Mouse (Mus musculus): ENCODE measurements around the gene Kdsr. TPM values are rescaled to one million over a fixed set of nuclear protein-coding genes. Genes with fewer than 3 reads are reported as not detected.

Kdsr gene
- total and polyA plus RNA-seq, 3 experiments: 3.3 to 6.3 (median 4.7) TPM

DNA sequence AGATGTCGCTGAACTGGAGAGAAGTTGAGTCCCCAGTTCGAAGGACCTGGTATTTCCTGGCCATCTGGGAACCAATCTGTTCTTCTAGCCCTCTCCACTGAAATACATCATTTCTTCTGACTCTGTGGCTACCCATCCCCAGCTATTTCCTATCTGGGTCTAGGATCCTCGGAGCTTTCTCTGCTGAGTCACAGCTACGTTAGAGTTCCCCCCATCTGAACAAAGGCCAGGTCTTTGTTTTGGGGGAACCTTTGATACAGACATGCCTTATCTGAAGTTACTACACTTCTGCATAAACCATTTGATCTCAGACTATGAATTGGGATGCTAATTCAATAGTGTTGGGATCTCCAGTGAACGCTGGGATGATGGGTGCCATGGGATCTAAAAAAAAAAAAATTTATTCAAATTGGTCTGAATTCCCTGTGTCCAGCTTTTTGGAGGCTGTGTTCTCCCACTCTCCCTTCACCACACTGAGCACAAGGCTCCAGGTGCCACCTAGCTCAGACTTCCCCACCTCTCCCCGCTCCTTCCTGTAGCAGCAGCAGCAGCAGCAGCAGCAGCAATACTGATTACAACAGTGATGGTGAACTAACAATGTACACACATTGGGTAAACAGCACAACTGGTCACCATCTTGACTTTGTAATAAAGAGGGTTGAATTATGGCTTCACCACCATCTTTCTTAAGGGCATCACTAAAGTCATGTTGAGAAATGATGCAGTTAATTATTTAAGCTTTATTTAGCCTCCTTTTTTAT is 10.8 kb downstream of the Kdsr start:
- dilution Hi-C loops (cut with MboI; ENCODE audit: extremely low pct_ligation_motif_present, extremely low pct_unique_long_range_greater_than_20kb, low sequenced_read_pairs) (no loop called here), in situ Hi-C loops (cut with MboI; ENCODE audit: low pct_ligation_motif_present, low pct_unique_long_range_greater_than_20kb, low sequenced_read_pairs) (loop anchor here (10.0 kb wide), 2 partner anchors 66 to 126 kb away; no protein-coding TSS in a partner anchor)
- no peak for DNase-seq (ENCODE audit: extremely low read depth)
- TF ChIP-seq ZKSCAN1 (IDR thresholded peaks at IDR 0.05; ENCODE audit: borderline replicate concordance, low read depth, low read length) (no peak), NELFE (IDR thresholded peaks at IDR 0.05; ENCODE audit: low read depth, low read length) (no peak), BHLHE40 (IDR thresholded peaks at IDR 0.05; ENCODE audit: low read depth, low read length) (no peak)
- Histone ChIP-seq H3K4me1 (ENCODE audit: control insufficient read depth in 1 of 2, insufficient read depth in 2 of 2) (peaks cover 0 to 4% of the 10 kb centered on the region in 2 experiments; a peak in 2 of 4 replicates), H3K27ac (ENCODE audit: insufficient read depth, low read depth) (no peak overlapping the region), H3K4me3 (replicated peaks in 1 of 3; ENCODE audit: low read depth in 2 of 3, low read length in 2 of 3, poor library complexity in 1 of 3) (no peak overlapping the region), H3K9me3 (replicated peaks; ENCODE audit: low read length) (no peaks in the 10 kb centered on the region), H3K79me2 (replicated peaks; ENCODE audit: control insufficient read depth, extremely low read depth, insufficient read depth, poor library complexity, severe bottlenecking) (no peaks in the 10 kb centered on the region; the same call in 1 of the 2 replicates), H3K9ac (ENCODE audit: insufficient read depth, low read depth) (no peak overlapping the region), H3K27me3 (replicated peaks) (no peaks in the 10 kb centered on the region), H3K36me3 (replicated peaks in 1 of 2; ENCODE audit: control insufficient read depth in 1 of 2, insufficient read depth in 1 of 2, low read length in 1 of 2) (peaks cover 20 to 77% of the 10 kb centered on the region in 2 experiments), H3K4me2 (ENCODE audit: insufficient read depth, low read depth, poor library complexity, severe bottlenecking) (no peak overlapping the region)

DNA sequence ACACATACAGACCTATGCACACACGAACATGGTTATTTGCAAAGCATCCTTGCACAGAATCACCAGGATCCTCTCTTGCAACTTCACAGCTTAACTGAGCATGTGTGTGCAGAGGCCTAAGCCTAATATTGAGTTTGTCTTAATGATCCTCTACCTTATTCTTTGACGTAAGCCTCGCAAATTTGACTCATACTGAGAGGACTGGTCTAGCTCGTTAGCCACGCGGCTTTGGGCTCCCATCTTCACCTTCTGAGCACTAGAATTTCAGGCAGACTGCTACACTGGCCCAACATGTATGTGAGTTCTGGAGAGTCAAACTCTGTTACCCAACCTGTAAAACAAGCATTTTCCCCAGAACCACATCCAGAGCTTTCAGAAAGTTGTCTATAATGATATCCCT is 16.5 kb downstream of the Kdsr start:
- no peaks in the 10 kb centered on the region for H3K9me3 ChIP-seq (replicated peaks; ENCODE audit: low read length)
- no peak for DNase-seq (ENCODE audit: extremely low read depth)
- dilution Hi-C loops (cut with MboI; ENCODE audit: extremely low pct_ligation_motif_present, extremely low pct_unique_long_range_greater_than_20kb, low sequenced_read_pairs): no loop called here
- no peak overlapping the region for H3K4me2 ChIP-seq (ENCODE audit: insufficient read depth, low read depth, poor library complexity, severe bottlenecking)
- H3K9ac ChIP-seq (ENCODE audit: insufficient read depth, low read depth): no peak overlapping the region
- H3K27me3 ChIP-seq (replicated peaks): no peaks in the 10 kb centered on the region
- in situ Hi-C loops (cut with MboI; ENCODE audit: low pct_ligation_motif_present, low pct_unique_long_range_greater_than_20kb, low sequenced_read_pairs): loop anchor here (5.0 to 10.0 kb wide), 3 partner anchors 72 to 316 kb away; no protein-coding TSS in a partner anchor
- H3K79me2 ChIP-seq (replicated peaks; ENCODE audit: control insufficient read depth, extremely low read depth, insufficient read depth, poor library complexity, severe bottlenecking): no peaks in the 10 kb centered on the region
- no peak overlapping the region for H3K4me3 ChIP-seq (replicated peaks in 1 of 3; ENCODE audit: low read depth in 2 of 3, low read length in 2 of 3, poor library complexity in 1 of 3)
- no peak overlapping the region for H3K27ac ChIP-seq (ENCODE audit: insufficient read depth, low read depth)
- TF ChIP-seq ZC3H11A (IDR thresholded peaks at IDR 0.05; ENCODE audit: low read depth, low read length) (no peak), JUND (conservative IDR thresholded peaks at IDR 0.05; ENCODE audit: low read depth, low read length) (no peak), ZKSCAN1 (IDR thresholded peaks at IDR 0.05; ENCODE audit: borderline replicate concordance, low read depth, low read length) (no peak), CHD1 (IDR thresholded peaks at IDR 0.05; ENCODE audit: low read depth, low read length) (no peak), ZMIZ1 (IDR thresholded peaks at IDR 0.05; ENCODE audit: low read depth, low read length) (no peak), MYC (IDR thresholded peaks at IDR 0.05; ENCODE audit: low read depth, low read length) (0 out of 2 replicates have a peak, but pooled peaks have one; percentile 58), PAX5 (IDR thresholded peaks at IDR 0.05; ENCODE audit: low read length) (no peak), NRF1 (IDR thresholded peaks at IDR 0.05; ENCODE audit: low read depth, low read length) (no peak), E2F4 (IDR thresholded peaks at IDR 0.05; ENCODE audit: insufficient replicate concordance, low read depth, low read length) (no peak), HCFC1 (IDR thresholded peaks at IDR 0.05; ENCODE audit: low read depth, low read length) (no peak), MXI1 (IDR thresholded peaks at IDR 0.05; ENCODE audit: low read depth, low read length) (no peak), MAX (IDR thresholded peaks at IDR 0.05; ENCODE audit: low read length) (peak; percentile 19; the same call in 1 of the 2 replicates), CTCF (conservative IDR thresholded peaks at IDR 0.05 in 1 of 2, IDR thresholded peaks at IDR 0.05 in 1 of 2; ENCODE audit: low read depth in 2 of 2, low read length in 2 of 2) (no peak), ELF1 (IDR thresholded peaks at IDR 0.05; ENCODE audit: low read depth, low read length) (no peak), EP300 (IDR thresholded peaks at IDR 0.05; ENCODE audit: low read length) (0 out of 2 replicates have a peak, but pooled peaks have one; percentile 15), IRF4 (IDR thresholded peaks at IDR 0.05; ENCODE audit: low read depth, low read length) (peak; percentile 65), POLR2A (IDR thresholded peaks at IDR 0.05; ENCODE audit: low read depth, low read length) (no peak), BHLHE40 (IDR thresholded peaks at IDR 0.05; ENCODE audit: low read depth, low read length) (no peak), USF2 (conservative IDR thresholded peaks at IDR 0.05; ENCODE audit: low read depth, low read length) (no peak)
- H3K4me1 ChIP-seq (ENCODE audit: control insufficient read depth in 1 of 2, insufficient read depth in 2 of 2): peaks cover 0 to 4% of the 10 kb centered on the region in 2 experiments; a peak in 2 of 4 replicates
- peaks cover 28 to 84% of the 10 kb centered on the region in 2 experiments for H3K36me3 ChIP-seq (replicated peaks in 1 of 2; ENCODE audit: control insufficient read depth in 1 of 2, insufficient read depth in 1 of 2, low read length in 1 of 2)

Data from CH12.LX (cell line).